Mouse (Mus musculus) lung, adult 2 months (tissue): ENCODE measurements at regions not wholly inside any gene's neighbourhood (a gene's known extent, or its start where the extent isn't known, plus 50 kb on each side); places are given as distances from the start of the nearest gene placed in this dataset.

ENCODE experiments used
- CTCF ChIP-seq: fragments of 200-500 bp; IDR thresholded peaks from 2 replicates; pipeline ENCODE4 v1.5.1; 2011; ENCODE audit warnings: mild to moderate bottlenecking, low read length, control low read depth; ENCODE audit not compliant: insufficient read depth
- POLR2A ChIP-seq: fragments of 200-500 bp; IDR thresholded peaks from 2 replicates; pipeline ENCODE4 v1.6.1; 2011; ENCODE audit warnings: low read depth, mild to moderate bottlenecking, control low read depth, low read length, borderline replicate concordance; ENCODE audit errors: extremely low read depth

GRCm38 (mm10) chr8:36354926-36355325 lies 589.3 kb downstream of the Gm19410 start:
- TF ChIP-seq POLR2A (no peak), CTCF (no peak)
